Mouse (Mus musculus) midbrain, postnatal 0 days (tissue): ENCODE measurements around the gene Tmem54. TPM values are rescaled to one million over a fixed set of nuclear protein-coding genes. Genes with fewer than 3 reads are reported as not detected.

Experiments used
- ATAC-seq: fragments of 200-750 bp; cut with Nextera tagmentation; 2 replicates; pipeline ENCODE4 v1.8.0; 2017; ENCODE audit warnings: moderate number of reproducible peaks, mild to moderate bottlenecking, moderate TSS enrichment, moderate library complexity; ENCODE audit not compliant: low FRiP score
- DNase-seq: peaks from one replicate; pipeline ENCODE4 v3.0.0-alpha.2; 2015; ENCODE audit warnings: low spot score
- H3K27ac ChIP-seq: fragments of 300-500 bp; sonication (generic); 2 replicates; pipeline ENCODE4 v1.5.1; 2014; ENCODE audit warnings: low read depth, mild to moderate bottlenecking, low read length, mixed read lengths
- H3K27me3 ChIP-seq: fragments of 300-500 bp; sonication (generic); 2 replicates; pipeline ENCODE4 v1.6.1; 2014; ENCODE audit warnings: low read length, control low read depth, mixed read lengths; ENCODE audit not compliant: insufficient read depth
- H3K36me3 ChIP-seq: fragments of 300-500 bp; sonication (generic); 2 replicates; pipeline ENCODE4 v1.6.1; 2014; ENCODE audit warnings: low read length, control low read depth, mixed read lengths; ENCODE audit not compliant: insufficient read depth
- H3K4me1 ChIP-seq: fragments of 300-500 bp; sonication (generic); 2 replicates; pipeline ENCODE4 v1.6.1; 2014; ENCODE audit warnings: mild to moderate bottlenecking, control low read depth, antibody characterized with exemption, low read length, mixed read lengths; ENCODE audit not compliant: insufficient read depth
- H3K4me2 ChIP-seq: fragments of 300-500 bp; sonication (generic); 2 replicates; pipeline ENCODE4 v1.6.1; 2014; ENCODE audit warnings: low read depth, mild to moderate bottlenecking, low read length, mixed read lengths; ENCODE audit not compliant: poor library complexity, severe bottlenecking
- H3K4me3 ChIP-seq: fragments of 300-500 bp; sonication (generic); 2 replicates; pipeline ENCODE4 v1.5.1; 2014; ENCODE audit warnings: low read depth, mild to moderate bottlenecking, low read length, moderate library complexity
- H3K9ac ChIP-seq: fragments of 300-500 bp; sonication (generic); replicated peaks from 2 replicates; pipeline ENCODE4 v1.6.1; 2014; ENCODE audit warnings: mild to moderate bottlenecking, low read length, moderate library complexity, mixed read lengths; ENCODE audit not compliant: poor library complexity, severe bottlenecking
- H3K9me3 ChIP-seq: fragments of 300-500 bp; sonication (generic); 2 replicates; pipeline ENCODE4 v1.6.1; 2016; ENCODE audit warnings: low read length, control low read depth
- CTCF ChIP-seq: IDR thresholded peaks from 2 replicates; pipeline ENCODE4 v1.5.1; 2016; ENCODE audit warnings: antibody characterized with exemption, mild to moderate bottlenecking
- WGBS: fragments of 180-500 bp; shearing (Covaris S2); extraction: QIAGEN DNeasy Blood & Tissue Kit; methylation state at CpG from one replicate; pipeline ENCODE4 v1.1.7; 2014; 5-methylcytosine and 5-hydroxymethylcytosine counted together
- polyA plus RNA-seq: library from polyadenylated mRNA; unstranded; fragments of >200 nt; fragmentation: Nextera tagmentation; extraction: Ambion mirVana; gene quantifications from 2 replicates; pipeline ENCODE4 v1.2.1, GENCODE M21; 2015
- total RNA-seq: library from RNA; depleted of rRNA; stranded (reverse); fragments of >200 nt; gene quantifications from 2 replicates; pipeline ENCODE4 v1.2.3, GENCODE M21; 2014

Gene Tmem54
- total and polyA plus RNA-seq, 2 experiments from 2014 or later = 0.99 TPM; not detected in 1

- no peaks in the 10 kb centered on the region for H3K27me3 ChIP-seq
- ATAC-seq (no peak), DNase-seq (no peak)
- peaks cover 7% of the 10 kb centered on the region; the same call in 1 of the 2 replicates for H3K4me1 ChIP-seq
- no peak overlapping the region for H3K4me3 ChIP-seq
- WGBS = 71% methylated on average over 4 of the region's 4 CpGs
- no peaks in the 10 kb centered on the region for H3K9me3 ChIP-seq
- TF ChIP-seq CTCF = no peak
- no peak overlapping the region for H3K9ac ChIP-seq
- peak overlapping the region; percentile 68 for H3K27ac ChIP-seq
- H3K36me3 ChIP-seq = peaks cover 16% of the 10 kb centered on the region; the same call in 1 of the 2 replicates
- H3K4me2 ChIP-seq = no peak overlapping the region
Measured at GRCm38 (mm10) chr4:129145411-129145810, 40.1 kb downstream of the Tmem54 start.

GRCm38 (mm10) chr4:129145943-129146342, 40.6 kb downstream of the Tmem54 start:
- Histone ChIP-seq H3K9me3 (no peaks in the 10 kb centered on the region), H3K9ac (no peak overlapping the region), H3K36me3 (peaks cover 16% of the 10 kb centered on the region; the same call in 1 of the 2 replicates), H3K4me3 (no peak overlapping the region), H3K27ac (no peak overlapping the region), H3K27me3 (no peaks in the 10 kb centered on the region), H3K4me2 (no peak overlapping the region), H3K4me1 (peaks cover 7% of the 10 kb centered on the region; the same call in 1 of the 2 replicates)
- DNase-seq (no peak), ATAC-seq (no peak)
- WGBS = 82% methylated on average over 4 of the region's 4 CpGs
- TF ChIP-seq CTCF = no peak

GRCm38 (mm10) chr4:129146392-129146791, 41.0 kb downstream of the Tmem54 start:
- Histone ChIP-seq H3K4me2 (no peak overlapping the region), H3K27me3 (no peaks in the 10 kb centered on the region), H3K4me1 (peaks cover 7% of the 10 kb centered on the region; the same call in 1 of the 2 replicates), H3K36me3 (peaks cover 20% of the 10 kb centered on the region), H3K9me3 (no peaks in the 10 kb centered on the region), H3K4me3 (no peak overlapping the region), H3K27ac (no peak overlapping the region), H3K9ac (no peak overlapping the region)
- ATAC-seq (no peak), DNase-seq (no peak)
- TF ChIP-seq CTCF = no peak
- 62% methylated on average over 2 of the region's 2 CpGs for WGBS

- Histone ChIP-seq H3K4me3 (no peak overlapping the region), H3K9ac (no peak overlapping the region), H3K9me3 (no peaks in the 10 kb centered on the region), H3K4me2 (no peak overlapping the region), H3K4me1 (peaks cover 7% of the 10 kb centered on the region; the same call in 1 of the 2 replicates), H3K36me3 (peaks cover 28% of the 10 kb centered on the region), H3K27ac (no peak overlapping the region), H3K27me3 (no peaks in the 10 kb centered on the region)
- ATAC-seq (no peak), DNase-seq (no peak)
- no peak for TF ChIP-seq CTCF
- 84% methylated on average over 13 of the region's 13 CpGs for WGBS
Measured at GRCm38 (mm10) chr4:129147552-129148103, 42.3 kb downstream of the Tmem54 start.

- Histone ChIP-seq H3K4me1 (peaks cover 7% of the 10 kb centered on the region; the same call in 1 of the 2 replicates), H3K9ac (no peak overlapping the region), H3K9me3 (no peaks in the 10 kb centered on the region), H3K4me2 (no peak overlapping the region), H3K27me3 (no peaks in the 10 kb centered on the region), H3K4me3 (no peak overlapping the region), H3K27ac (no peak overlapping the region), H3K36me3 (peaks cover 28% of the 10 kb centered on the region)
- ATAC-seq = no peak
- no peak for DNase-seq
- WGBS = 74% methylated on average over 1 of the region's 1 CpGs
- no peak for TF ChIP-seq CTCF
Measured at GRCm38 (mm10) chr4:129149321-129149720, 44.0 kb downstream of the Tmem54 start.

GRCm38 (mm10) chr4:129151276-129151811, 46.0 kb downstream of the Tmem54 start:
- Histone ChIP-seq H3K4me3 (no peak overlapping the region), H3K4me1 (no peaks in the 10 kb centered on the region), H3K9me3 (no peaks in the 10 kb centered on the region), H3K27ac (no peak overlapping the region), H3K36me3 (peaks cover 36% of the 10 kb centered on the region), H3K4me2 (no peak overlapping the region), H3K9ac (no peak overlapping the region), H3K27me3 (no peaks in the 10 kb centered on the region)
- TF ChIP-seq CTCF = no peak
- WGBS = 96% methylated on average over 4 of the region's 4 CpGs
- ATAC-seq = no peak
- no peak for DNase-seq
